8 mouse cellular contexts compared by ENCODE assay signal in the genomic region with DNA sequence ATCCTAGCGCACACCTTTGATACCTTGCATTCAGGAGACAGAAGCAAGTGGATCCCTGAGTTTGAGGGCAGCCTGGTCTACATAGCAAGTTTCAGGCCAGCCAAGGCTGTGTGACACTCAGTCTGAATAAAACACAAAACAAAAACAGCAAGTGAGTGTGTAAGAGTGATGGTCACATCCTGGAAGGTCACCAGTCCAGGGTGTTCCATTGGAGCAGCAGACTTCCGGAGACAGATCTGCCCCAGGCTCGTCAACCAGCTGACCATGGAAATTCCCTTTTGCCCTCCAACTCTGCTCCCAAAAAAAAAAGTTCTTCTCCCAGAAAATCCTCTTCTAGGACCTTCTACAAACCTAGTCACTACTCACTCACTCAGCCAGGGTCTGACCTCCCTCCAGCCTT. TPM values are rescaled to one million over a fixed set of nuclear protein-coding genes. Genes with fewer than 3 reads are reported as not detected.
DNase-seq lines count a peak whose midpoint lies in the region; ATAC-seq and TF ChIP-seq lines count a peak whose summit lies in the region.

No protein-coding gene starts in this region.

- H3K79me2 ChIP-seq in liver, adult 2 months (ENCODE audit: control insufficient read depth, insufficient read depth, low read length): peaks cover 4% of the 10 kb centered on the region; the same call in 1 of the 2 replicates

- no peak for TF ChIP-seq POLR2A in liver, adult 2 months (IDR thresholded peaks at IDR 0.05; ENCODE audit: extremely low read depth, insufficient read depth, low read length)

- no peak; the same call in 1 of the 2 replicates for ATAC-seq in liver, postnatal 0 days
- ATAC-seq in forebrain, embryonic 15.5 days (replicated peaks): no peak; the same call in 1 of the 2 replicates
- ATAC-seq in limb, embryonic 12.5 days (ENCODE audit: insufficient number of reproducible peaks, insufficient read depth, low FRiP score, low TSS enrichment, low read depth): no peak

- no peak overlapping the region for H3K4me3 ChIP-seq in liver, adult 2 months (ENCODE audit: insufficient read depth, low read depth, low read length)
- H3K4me3 ChIP-seq in liver, postnatal 0 days (ENCODE audit: low read depth, low read length): no peak overlapping the region
- H3K4me3 ChIP-seq in forebrain, embryonic 15.5 days: no peak overlapping the region
- H3K4me3 ChIP-seq in limb, embryonic 12.5 days (replicated peaks): no peak overlapping the region

- no peaks in the 10 kb centered on the region for H3K27me3 ChIP-seq in liver, adult 2 months (ENCODE audit: control insufficient read depth, insufficient read depth, low read length)
- peaks cover 9% of the 10 kb centered on the region; the same call in 1 of the 2 replicates for H3K27me3 ChIP-seq in liver, postnatal 0 days (ENCODE audit: insufficient read depth, low read length)
- H3K27me3 ChIP-seq in forebrain, embryonic 15.5 days: no peaks in the 10 kb centered on the region; the same call in 1 of the 2 replicates
- H3K27me3 ChIP-seq in limb, embryonic 12.5 days: 0 out of 2 replicates have a peak, but pooled peaks cover 2% of the 10 kb centered on the region

- no peak for TF ChIP-seq EP300 in liver, postnatal 0 days (IDR thresholded peaks at IDR 0.05; ENCODE audit: low read depth)

- peak; percentile 45 for DNase-seq in adrenal gland, postnatal 14 days
- DNase-seq in adrenal gland, adult 18-20 months (ENCODE audit: low spot score in 2 of 2): no peak
- no peak for DNase-seq in liver, adult 2 months (ENCODE audit: extremely low read depth, low read depth, low spot score)
- DNase-seq in liver, postnatal 0 days: no peak
- DNase-seq in thymus, postnatal 25 days: no peak
- DNase-seq in cerebellum, adult 9-10 months: no peak

- no peak overlapping the region for H3K9ac ChIP-seq in liver, adult 2 months (ENCODE audit: low read depth, low read length)
- no peak overlapping the region for H3K9ac ChIP-seq in liver, postnatal 0 days (replicated peaks)
- H3K9ac ChIP-seq in forebrain, embryonic 15.5 days (replicated peaks): no peak overlapping the region
- no peak overlapping the region for H3K9ac ChIP-seq in limb, embryonic 12.5 days (replicated peaks)

- H3K4me2 ChIP-seq in liver, postnatal 0 days (ENCODE audit: low read depth, low read length): no peak overlapping the region
- H3K4me2 ChIP-seq in forebrain, embryonic 15.5 days (replicated peaks): 0 out of 2 replicates have a peak overlapping the region, but pooled peaks have one; percentile 93
- peak overlapping the region; percentile 93 for H3K4me2 ChIP-seq in limb, embryonic 12.5 days

- H3K27ac ChIP-seq in liver, adult 2 months (replicated peaks; ENCODE audit: insufficient read depth, low read depth, low read length): 0 out of 2 replicates have a peak overlapping the region, but pooled peaks have one; percentile 7
- no peak overlapping the region for H3K27ac ChIP-seq in liver, postnatal 0 days (ENCODE audit: low read depth)
- no peak overlapping the region for H3K27ac ChIP-seq in forebrain, embryonic 15.5 days (replicated peaks)
- no peak overlapping the region for H3K27ac ChIP-seq in limb, embryonic 12.5 days

- no peaks in the 10 kb centered on the region for H3K36me3 ChIP-seq in liver, adult 2 months (ENCODE audit: control insufficient read depth, insufficient read depth, low read length)
- H3K36me3 ChIP-seq in liver, postnatal 0 days (replicated peaks; ENCODE audit: insufficient read depth, low read length): no peaks in the 10 kb centered on the region
- no peaks in the 10 kb centered on the region for H3K36me3 ChIP-seq in forebrain, embryonic 15.5 days
- no peaks in the 10 kb centered on the region for H3K36me3 ChIP-seq in limb, embryonic 12.5 days

- TF ChIP-seq CTCF in liver, adult 2 months (IDR thresholded peaks at IDR 0.05; ENCODE audit: low read depth, low read length): no peak
- no peak for TF ChIP-seq CTCF in liver, postnatal 0 days (IDR thresholded peaks at IDR 0.05; ENCODE audit: low read depth)

- H3K9me3 ChIP-seq in liver, postnatal 0 days (ENCODE audit: low read length): no peaks in the 10 kb centered on the region
- no peaks in the 10 kb centered on the region for H3K9me3 ChIP-seq in forebrain, embryonic 15.5 days
- no peaks in the 10 kb centered on the region for H3K9me3 ChIP-seq in limb, embryonic 12.5 days

- no peaks in the 10 kb centered on the region for H3K4me1 ChIP-seq in liver, adult 2 months (ENCODE audit: control insufficient read depth, insufficient read depth, low read length)
- H3K4me1 ChIP-seq in liver, postnatal 0 days (ENCODE audit: insufficient read depth): peaks cover 15% of the 10 kb centered on the region
- peaks cover 6% of the 10 kb centered on the region for H3K4me1 ChIP-seq in forebrain, embryonic 15.5 days
- H3K4me1 ChIP-seq in limb, embryonic 12.5 days (replicated peaks): peaks cover 3% of the 10 kb centered on the region; the same call in 1 of the 2 replicates

- 86% methylated on average over 3 of the region's 3 CpGs for WGBS in liver, adult 2 months
- 83% methylated on average over 3 of the region's 3 CpGs for WGBS in liver, postnatal 0 days (ENCODE audit: insufficient replicate concordance)
- WGBS in forebrain, embryonic 15.5 days: 82% methylated on average over 3 of the region's 3 CpGs
- WGBS in limb, embryonic 12.5 days: 70% methylated on average over 3 of the region's 3 CpGs

RNA-seq across cellular contexts. Expression of gene Tspan15, which starts 0.8 kb away (rescaled TPM):
- total RNA-seq in adrenal gland, postnatal 14 days (2021): 17.2 and 22.9 TPM in 2 replicates
- 10 to 100 TPM; 17.9 to 18.9 TPM for total RNA-seq in adrenal gland, adult 18-20 months (2021)
- 4.1 and 7.3 TPM in 2 replicates for total RNA-seq in liver, adult 2 months (2014; rRNA removed)
- polyA plus RNA-seq in liver, adult 2 months (2012; rRNA removed): 4.8 and 8.6 TPM in 2 replicates
- 11.5 and 13.0 TPM in 2 replicates for polyA plus RNA-seq in liver, postnatal 0 days (2015; fragmentation: Nextera tagmentation; extraction: Ambion mirVana)
- polyA plus RNA-seq in forebrain, embryonic 15.5 days (2015; fragmentation: Nextera tagmentation; extraction: Ambion mirVana): 14.4 and 17.0 TPM in 2 replicates
- polyA plus RNA-seq in limb, embryonic 12.5 days (2016; fragmentation: Nextera tagmentation; extraction: Ambion mirVana): 19.3 and 20.4 TPM in 2 replicates

RNA-seq across cellular contexts. Expression of gene Tacr2, which starts 20.4 kb away (rescaled TPM):
- total RNA-seq in adrenal gland, postnatal 14 days (2021): 10.1 and 15.3 TPM in 2 replicates
- 10 to 100 TPM; 13.0 to 50.3 TPM for total RNA-seq in adrenal gland, adult 18-20 months (2021)
- not detected in 2 replicates for total RNA-seq in liver, adult 2 months (2014; rRNA removed)
- polyA plus RNA-seq in liver, adult 2 months (2012; rRNA removed): not detected in 2 replicates
- not detected in 2 replicates for polyA plus RNA-seq in liver, postnatal 0 days (2015; fragmentation: Nextera tagmentation; extraction: Ambion mirVana)
- not detected in 2 replicates for polyA plus RNA-seq in forebrain, embryonic 15.5 days (2015; fragmentation: Nextera tagmentation; extraction: Ambion mirVana)
- polyA plus RNA-seq in limb, embryonic 12.5 days (2016; fragmentation: Nextera tagmentation; extraction: Ambion mirVana): not detected in 2 replicates
